Mouse (Mus musculus): Measurements from ENCODE around the gene Sirt6. TPM values are rescaled to one million over a fixed set of nuclear protein-coding genes. Genes with fewer than 3 reads are reported as not detected.

Gene Sirt6
- total and polyA plus RNA-seq, 3 experiments: 10.5 to 38.2 TPM; not detected in 1

DNA sequence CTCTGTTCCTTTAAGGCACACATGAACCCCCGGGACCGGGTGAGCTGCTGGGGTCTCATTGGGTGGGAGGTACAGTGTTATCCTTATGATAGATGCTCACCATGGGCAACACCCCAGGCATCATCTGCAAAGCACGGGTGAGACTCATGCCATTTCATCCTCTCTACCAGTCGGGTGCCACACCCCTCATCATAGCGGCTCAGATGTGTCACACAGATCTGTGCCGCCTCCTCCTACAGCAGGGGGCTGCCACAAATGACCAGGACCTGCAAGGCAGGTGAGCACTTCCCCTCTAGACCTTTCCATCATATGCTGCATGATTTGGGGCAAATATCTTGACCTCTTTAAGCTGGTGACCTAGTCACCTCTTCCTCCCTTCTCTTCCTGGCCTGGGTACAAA is 10.5 kb upstream of the Sirt6 start:
- H3K4me1 ChIP-seq (ENCODE audit: control insufficient read depth in 1 of 2, insufficient read depth in 2 of 2, low read length in 2 of 2): peaks cover 2 to 14% of the 10 kb centered on the region in 2 experiments; a peak in 3 of 4 replicates
- peaks cover 0 to 6% of the 10 kb centered on the region in 2 experiments; a peak in 2 of 4 replicates for H3K36me3 ChIP-seq (ENCODE audit: control insufficient read depth in 1 of 2, insufficient read depth in 2 of 2, low read length in 2 of 2)
- H3K9me3 ChIP-seq (replicated peaks; ENCODE audit: insufficient read depth, low read length): no peaks in the 10 kb centered on the region
- H3K27ac ChIP-seq (ENCODE audit: control insufficient read depth, low read depth, low read length): no peak overlapping the region
- H3K9ac ChIP-seq (ENCODE audit: control insufficient read depth, low read depth, low read length, poor library complexity, severe bottlenecking): no peak overlapping the region
- TF ChIP-seq POLR2AphosphoS5 (IDR thresholded peaks at IDR 0.05; ENCODE audit: borderline replicate concordance, low read depth, low read length) (no peak), USF2 (IDR thresholded peaks at IDR 0.05; ENCODE audit: borderline replicate concordance in 1 of 2, insufficient read depth in 1 of 2, low read depth in 1 of 2, low read length in 2 of 2) (no peak), TBP (IDR thresholded peaks at IDR 0.05; ENCODE audit: low read depth, low read length) (no peak), ETS1 (IDR thresholded peaks at IDR 0.05; ENCODE audit: low read depth, low read length) (no peak)
- no peaks in the 10 kb centered on the region for H3K27me3 ChIP-seq (ENCODE audit: control insufficient read depth in 1 of 2, insufficient read depth in 2 of 2, low read length in 2 of 2)
- no peaks in the 10 kb centered on the region for H3K79me2 ChIP-seq (ENCODE audit: control insufficient read depth, insufficient read depth, low read length, poor library complexity)
- no peak overlapping the region for H3K4me3 ChIP-seq (ENCODE audit: control insufficient read depth in 1 of 2, insufficient read depth in 1 of 2, low read depth in 2 of 2, low read length in 2 of 2)
- DNase-seq (ENCODE audit: low read depth, low spot score): no peak

DNA sequence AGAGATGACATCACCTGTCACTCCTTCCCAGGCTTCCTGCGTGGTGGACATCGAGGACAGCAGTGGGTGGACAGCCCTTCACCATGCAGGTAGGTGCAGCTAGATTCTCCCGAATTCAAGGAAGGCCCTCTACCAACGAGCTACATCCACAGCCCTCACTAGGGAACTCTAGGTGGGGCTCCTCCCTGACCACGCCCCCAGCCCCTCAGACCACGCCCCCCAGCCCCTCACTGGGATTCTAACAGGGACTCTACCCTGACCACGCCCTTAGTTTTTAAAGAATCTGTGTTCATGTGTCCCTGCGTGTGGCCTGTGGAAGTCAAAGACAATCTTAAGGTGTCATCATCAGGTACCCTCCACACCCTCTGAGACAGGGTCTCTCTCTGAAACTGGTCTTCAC is 8.7 kb upstream of the Sirt6 start:
- H3K36me3 ChIP-seq (ENCODE audit: control insufficient read depth in 1 of 2, insufficient read depth in 2 of 2, low read length in 2 of 2): peaks cover 0 to 6% of the 10 kb centered on the region in 2 experiments; a peak in 2 of 4 replicates
- H3K9ac ChIP-seq (ENCODE audit: control insufficient read depth, low read depth, low read length, poor library complexity, severe bottlenecking): no peak overlapping the region
- H3K4me3 ChIP-seq (ENCODE audit: control insufficient read depth in 1 of 2, insufficient read depth in 1 of 2, low read depth in 2 of 2, low read length in 2 of 2): no peak overlapping the region
- no peak for TF ChIP-seq E2F4 (IDR thresholded peaks at IDR 0.05; ENCODE audit: borderline replicate concordance, low read depth, low read length)
- peaks cover 0 to 10% of the 10 kb centered on the region in 2 experiments; a peak in 3 of 4 replicates for H3K4me1 ChIP-seq (ENCODE audit: control insufficient read depth in 1 of 2, insufficient read depth in 2 of 2, low read length in 2 of 2)
- H3K27ac ChIP-seq (ENCODE audit: control insufficient read depth, low read depth, low read length): no peak overlapping the region
- H3K9me3 ChIP-seq (replicated peaks; ENCODE audit: insufficient read depth, low read length): no peaks in the 10 kb centered on the region
- no peaks in the 10 kb centered on the region for H3K79me2 ChIP-seq (ENCODE audit: control insufficient read depth, insufficient read depth, low read length, poor library complexity)
- no peaks in the 10 kb centered on the region for H3K27me3 ChIP-seq (ENCODE audit: control insufficient read depth in 1 of 2, insufficient read depth in 2 of 2, low read length in 2 of 2)
- peak; percentile 42 for DNase-seq (ENCODE audit: low read depth, low spot score)

DNA sequence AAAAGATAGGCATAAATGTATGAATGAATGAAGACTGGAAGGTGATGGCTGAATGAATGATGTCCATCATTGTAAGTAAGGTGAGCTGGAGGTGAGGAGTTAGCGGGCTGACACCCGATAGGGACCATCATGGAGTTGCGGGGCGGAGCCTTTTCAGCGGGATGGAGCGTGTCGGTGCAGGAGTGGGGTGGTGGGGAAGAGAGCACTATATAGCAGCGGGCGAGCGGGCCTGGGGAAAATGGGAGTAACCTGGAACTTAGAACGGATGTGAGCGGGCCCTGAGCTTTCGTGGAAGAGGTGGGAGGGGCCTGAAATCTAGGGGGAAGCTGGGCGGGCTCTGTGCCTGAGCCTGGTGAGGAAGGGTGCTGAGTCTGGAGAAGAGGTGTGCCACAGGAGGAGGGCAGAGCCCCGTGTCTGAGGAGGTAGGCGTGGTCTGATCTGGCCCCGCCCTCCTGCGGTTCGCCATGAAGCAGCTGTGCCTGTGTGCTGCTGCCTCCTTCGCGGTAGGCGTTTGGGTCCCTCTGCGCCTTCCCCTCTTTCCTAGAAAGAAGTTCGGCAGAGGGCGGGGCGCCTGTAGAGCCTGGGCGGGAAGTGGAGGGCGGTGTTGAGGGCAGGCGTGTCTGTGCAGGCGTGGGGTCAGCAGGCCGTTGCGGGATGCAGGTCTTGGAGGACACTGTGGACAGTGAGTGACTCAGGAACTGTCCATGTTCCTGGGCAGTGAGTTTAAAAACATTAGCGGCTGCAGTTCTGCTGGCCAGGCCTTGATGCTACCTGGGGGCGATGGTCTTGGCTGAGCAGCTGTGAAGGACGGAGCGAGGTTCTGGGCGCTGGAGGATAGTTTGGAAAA is 5.9 kb upstream of the Sirt6 start:
- peaks cover 0 to 6% of the 10 kb centered on the region in 2 experiments; a peak in 2 of 4 replicates for H3K36me3 ChIP-seq (ENCODE audit: control insufficient read depth in 1 of 2, insufficient read depth in 2 of 2, low read length in 2 of 2)
- peaks cover 0 to 12% of the 10 kb centered on the region in 2 experiments; a peak in 3 of 4 replicates for H3K4me1 ChIP-seq (ENCODE audit: control insufficient read depth in 1 of 2, insufficient read depth in 2 of 2, low read length in 2 of 2)
- H3K27ac ChIP-seq (ENCODE audit: control insufficient read depth, low read depth, low read length): no peak overlapping the region
- H3K27me3 ChIP-seq (ENCODE audit: control insufficient read depth in 1 of 2, insufficient read depth in 2 of 2, low read length in 2 of 2): no peaks in the 10 kb centered on the region
- no peak for TF ChIP-seq POLR2AphosphoS5 (IDR thresholded peaks at IDR 0.05; ENCODE audit: borderline replicate concordance, low read depth, low read length)
- peak; percentile 39; the same call in 1 of the 2 replicates for TF ChIP-seq MAX (IDR thresholded peaks at IDR 0.05; ENCODE audit: low read length)
- no peak for TF ChIP-seq UBTF (IDR thresholded peaks at IDR 0.05; ENCODE audit: borderline replicate concordance, insufficient read depth, low read depth, low read length)
- TF ChIP-seq ZMIZ1 (IDR thresholded peaks at IDR 0.05; ENCODE audit: low read depth, low read length): 0 out of 2 replicates have a peak, but pooled peaks have one; percentile 21
- no peak for TF ChIP-seq USF1 (IDR thresholded peaks at IDR 0.05; ENCODE audit: low read depth, low read length)
- TF ChIP-seq USF2 (IDR thresholded peaks at IDR 0.05; ENCODE audit: borderline replicate concordance in 1 of 2, insufficient read depth in 1 of 2, low read depth in 1 of 2, low read length in 2 of 2): no peak
- TF ChIP-seq TCF12 (IDR thresholded peaks at IDR 0.05; ENCODE audit: low read depth, low read length): no peak
- TF ChIP-seq POLR2A (IDR thresholded peaks at IDR 0.05; ENCODE audit: control insufficient read depth in 1 of 2, insufficient read depth in 1 of 2, low read depth in 1 of 2, low read length in 2 of 2, poor library complexity in 1 of 2): peak in 1 of 2 experiments; percentile 54; a peak in 1 of 4 replicates
- 0 out of 2 replicates have a peak, but pooled peaks have one; percentile 27 for TF ChIP-seq ELF1 (IDR thresholded peaks at IDR 0.05; ENCODE audit: low read depth, low read length)
- no peak for TF ChIP-seq E2F4 (IDR thresholded peaks at IDR 0.05; ENCODE audit: borderline replicate concordance, low read depth, low read length)
- TF ChIP-seq CTCF (IDR thresholded peaks at IDR 0.05 in 2 of 3, conservative IDR thresholded peaks at IDR 0.05 in 1 of 3; ENCODE audit: control insufficient read depth in 1 of 3, insufficient read depth in 1 of 3, low read depth in 2 of 3, low read length in 3 of 3, poor library complexity in 1 of 3, severe bottlenecking in 1 of 3): no peak
- peak; percentile 40; the same call in 1 of the 2 replicates for TF ChIP-seq ETS1 (IDR thresholded peaks at IDR 0.05; ENCODE audit: low read depth, low read length)
- TF ChIP-seq MXI1 (IDR thresholded peaks at IDR 0.05; ENCODE audit: low read depth, low read length): no peak
- TF ChIP-seq TBP (IDR thresholded peaks at IDR 0.05; ENCODE audit: low read depth, low read length): no peak
- no peak for TF ChIP-seq JUND (IDR thresholded peaks at IDR 0.05; ENCODE audit: low read depth, low read length)
- peak; percentile 70; the same call in 1 of the 2 replicates for TF ChIP-seq MAZ (IDR thresholded peaks at IDR 0.05; ENCODE audit: low read depth, low read length)
- peak; percentile 59; the same call in 1 of the 2 replicates for TF ChIP-seq HCFC1 (IDR thresholded peaks at IDR 0.05; ENCODE audit: low read depth, low read length)
- peak; percentile 97 for DNase-seq (ENCODE audit: low read depth, low spot score)
- peak overlapping the region; percentile 49 for H3K9ac ChIP-seq (ENCODE audit: control insufficient read depth, low read depth, low read length, poor library complexity, severe bottlenecking)
- peak overlapping the region; percentile 50 to 53 for H3K4me3 ChIP-seq (ENCODE audit: control insufficient read depth in 1 of 2, insufficient read depth in 1 of 2, low read depth in 2 of 2, low read length in 2 of 2)
- no peaks in the 10 kb centered on the region for H3K9me3 ChIP-seq (replicated peaks; ENCODE audit: insufficient read depth, low read length)
- H3K79me2 ChIP-seq (ENCODE audit: control insufficient read depth, insufficient read depth, low read length, poor library complexity): no peaks in the 10 kb centered on the region
